Mouse (Mus musculus) cerebellum, postnatal 14 days (tissue): Measurements from ENCODE around the gene Tbx21.

Experiments
- DNase-seq, 2 experiments: peaks; one replicate each; pipeline ENCODE4 v3.0.0; 2021; ENCODE audit warnings: mixed read lengths in 2 of 2

The Tbx21 gene

DNA sequence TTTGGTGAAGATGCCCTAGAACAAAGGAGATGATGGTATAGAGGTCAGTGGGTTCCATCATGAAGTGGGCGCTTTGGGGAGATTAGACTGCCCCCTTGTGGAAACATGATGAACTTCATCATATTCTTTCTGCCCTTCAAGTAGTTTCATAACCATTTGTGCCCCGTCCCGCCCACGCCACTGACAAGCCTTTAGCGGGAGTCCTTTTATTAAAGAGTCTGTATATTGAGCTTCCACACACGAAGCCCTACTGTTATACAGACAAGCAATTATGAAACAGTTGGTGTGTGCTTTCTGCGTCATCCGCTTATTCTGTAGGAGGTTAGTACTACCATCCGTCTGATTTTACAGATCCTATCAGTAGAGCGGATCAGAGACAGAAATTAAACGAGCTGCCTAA, 32.2 kb downstream of the Tbx21 start:
- peak; percentile 67 to 69 for DNase-seq

DNA sequence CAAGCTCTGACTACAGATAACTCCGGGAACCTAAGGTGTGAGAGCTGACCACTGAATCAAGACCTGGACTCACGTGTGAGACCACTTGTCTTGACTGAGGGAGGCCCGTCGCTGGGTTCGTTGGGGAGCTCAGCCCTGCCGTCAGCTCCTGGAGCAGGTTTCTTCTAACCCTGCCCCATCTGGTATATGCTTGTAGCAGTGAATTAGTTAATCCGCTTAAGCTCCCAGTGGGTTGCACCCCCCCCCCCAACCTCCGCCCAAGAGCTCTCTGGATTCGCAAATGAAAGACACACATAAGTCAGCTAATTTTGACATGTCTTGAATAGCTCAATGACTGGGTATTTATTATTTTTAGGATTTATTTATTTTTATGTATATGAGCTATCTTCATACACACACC, 34.8 kb downstream of the Tbx21 start:
- DNase-seq, result no peak

GRCm38 (mm10) chr11:97078751-97079150, 36.4 kb downstream of the Tbx21 start:
- DNase-seq, result no peak

- DNase-seq, result no peak
Measured at GRCm38 (mm10) chr11:97074235-97074634, 40.9 kb downstream of the Tbx21 start.

GRCm38 (mm10) chr11:97072533-97072932, 42.6 kb downstream of the Tbx21 start:
- peak; percentile 75 to 76 for DNase-seq

DNA sequence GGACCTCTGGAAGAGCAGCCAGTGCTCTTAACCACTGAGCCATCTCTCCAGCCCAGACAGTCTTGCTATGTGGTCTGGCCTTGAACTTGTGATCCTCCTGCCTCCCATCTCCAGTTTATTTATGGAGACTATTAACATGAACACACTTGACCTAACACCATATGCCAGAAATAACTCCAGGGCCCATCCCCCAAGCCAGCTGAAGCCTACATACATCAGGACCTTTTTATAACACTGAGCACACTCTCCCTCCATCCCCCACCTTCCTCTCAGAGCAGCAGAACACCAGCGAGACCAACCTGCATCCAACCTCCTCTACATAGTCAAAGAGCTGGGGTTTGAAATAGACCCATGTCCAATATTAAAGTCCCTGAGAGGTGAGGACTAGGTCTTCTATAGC, 44.0 kb downstream of the Tbx21 start:
- no peak for DNase-seq

DNA sequence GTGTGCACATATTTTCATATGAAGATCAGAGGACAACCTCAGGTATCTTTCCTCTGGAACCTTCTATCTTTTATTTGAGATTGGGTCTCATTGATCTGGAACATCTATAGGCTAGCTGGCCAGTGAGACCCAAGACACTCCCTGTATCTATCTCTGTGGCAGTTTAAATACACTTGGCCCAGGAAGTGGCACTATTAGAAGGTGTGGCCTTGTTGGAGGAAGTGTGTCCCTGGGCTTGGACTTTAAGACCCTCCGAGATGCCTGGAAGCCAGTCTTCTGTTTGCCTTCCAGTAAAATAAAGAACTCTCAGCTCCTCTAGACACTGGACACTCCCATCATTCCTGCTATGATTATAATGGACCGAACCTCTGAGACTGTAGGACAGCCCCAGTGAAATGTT, 45.4 kb downstream of the Tbx21 start:
- DNase-seq, result no peak

- peak; percentile 60 to 65 for DNase-seq
Measured at GRCm38 (mm10) chr11:97069333-97069732, 45.8 kb downstream of the Tbx21 start.

DNA sequence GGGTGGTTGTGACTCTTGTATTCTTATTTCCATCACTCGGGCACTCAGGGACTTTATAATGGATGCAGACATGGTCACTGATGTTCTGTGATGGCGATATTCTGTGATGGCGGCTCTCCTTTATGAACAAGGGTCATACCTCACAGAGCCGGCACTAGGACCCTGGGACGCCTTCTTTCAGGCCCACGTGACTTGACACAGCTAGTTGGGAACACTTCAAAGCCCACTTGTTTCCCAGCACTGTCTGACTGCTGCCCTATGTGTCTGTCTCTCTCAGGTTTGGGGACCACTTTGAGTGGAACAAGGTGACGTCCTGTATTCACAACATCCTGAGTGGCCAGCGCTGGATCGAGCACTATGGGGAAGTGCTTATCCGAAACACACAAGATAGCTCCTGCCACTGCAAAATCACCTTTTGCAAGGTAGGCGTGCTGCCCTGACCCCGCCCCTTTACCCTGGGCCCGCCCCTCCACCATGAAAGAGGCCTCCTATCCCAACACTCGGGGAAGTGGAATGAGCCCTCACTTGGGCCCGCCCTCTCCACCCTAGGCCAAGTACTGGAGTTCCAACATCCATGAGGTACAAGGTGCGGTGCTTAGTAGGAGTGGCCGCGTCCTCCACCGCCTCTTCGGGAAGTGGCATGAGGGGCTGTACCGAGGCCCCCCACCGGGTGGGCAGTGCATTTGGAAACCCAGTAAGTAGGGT, 48.3 kb downstream of the Tbx21 start:
- no peak for DNase-seq

- no peak for DNase-seq
Measured at GRCm38 (mm10) chr11:97065538-97066295, 49.4 kb downstream of the Tbx21 start.

GRCm38 (mm10) chr11:97063921-97064295, 51.2 kb downstream of the Tbx21 start:
- no peak for DNase-seq

DNA sequence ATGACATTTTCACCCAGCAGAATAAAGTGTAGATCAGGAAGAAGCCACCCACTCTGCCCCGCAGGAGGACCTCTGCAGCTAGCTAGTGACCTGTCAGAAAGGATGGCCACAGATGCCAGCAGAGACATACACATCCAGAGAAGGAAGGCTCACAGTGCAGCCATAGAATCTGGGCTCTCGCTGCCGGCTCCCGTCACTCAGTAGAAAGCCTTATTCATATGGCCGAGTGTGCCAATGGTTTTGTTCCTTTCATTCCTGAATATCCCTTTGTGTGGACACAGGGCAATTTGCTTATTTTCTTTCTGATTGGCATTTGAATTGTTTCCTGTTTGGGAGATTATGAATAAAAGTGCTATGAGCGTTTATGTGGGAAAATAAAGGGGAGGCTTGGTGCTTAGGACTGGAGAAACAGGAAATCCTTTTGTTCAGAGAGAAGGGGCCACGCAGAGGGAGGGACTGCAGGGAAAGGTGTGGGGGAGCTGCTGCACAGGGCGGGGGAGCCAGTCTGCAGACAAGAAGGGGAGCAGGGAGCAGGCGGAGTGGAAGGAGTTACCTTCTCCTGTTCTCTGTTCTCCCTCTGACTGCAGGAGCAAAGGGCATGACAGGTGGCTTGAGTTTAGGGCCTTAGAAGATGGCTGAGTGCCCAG, 51.7 kb downstream of the Tbx21 start:
- no peak for DNase-seq

GRCm38 (mm10) chr11:97052219-97052646, 62.9 kb downstream of the Tbx21 start:
- DNase-seq, result no peak

DNA sequence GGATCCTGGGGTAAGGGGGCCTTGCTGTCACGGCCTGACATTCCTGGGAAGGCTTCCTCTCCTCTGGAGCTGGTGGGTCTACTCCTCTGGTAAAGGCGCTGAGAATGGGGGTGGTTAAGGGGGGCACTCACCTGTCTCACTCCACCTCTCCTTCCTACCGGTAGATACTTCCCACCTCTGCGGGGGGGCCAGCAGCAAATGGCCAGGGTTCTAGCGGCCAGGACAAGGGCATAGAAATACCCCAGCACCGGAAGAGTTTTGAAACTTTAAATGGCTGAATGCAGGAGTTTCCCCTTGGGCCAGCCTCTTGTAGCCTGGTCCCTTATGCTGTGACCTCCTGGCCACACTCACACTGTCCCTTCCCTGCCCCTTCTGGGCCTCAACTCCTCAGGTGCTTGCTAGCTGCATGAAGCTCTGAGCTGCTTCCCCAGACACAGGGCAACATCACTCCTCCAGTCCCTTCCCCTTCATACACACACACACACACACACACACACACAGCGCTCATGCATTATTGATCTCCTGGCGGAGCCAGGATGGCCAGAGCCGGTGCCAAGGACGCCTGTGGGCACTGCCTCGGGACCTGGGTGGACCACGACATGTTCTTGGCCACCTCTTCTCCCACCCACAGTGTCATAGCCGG, 64.1 kb downstream of the Tbx21 start:
- DNase-seq, result peak; percentile 36 to 55

DNA sequence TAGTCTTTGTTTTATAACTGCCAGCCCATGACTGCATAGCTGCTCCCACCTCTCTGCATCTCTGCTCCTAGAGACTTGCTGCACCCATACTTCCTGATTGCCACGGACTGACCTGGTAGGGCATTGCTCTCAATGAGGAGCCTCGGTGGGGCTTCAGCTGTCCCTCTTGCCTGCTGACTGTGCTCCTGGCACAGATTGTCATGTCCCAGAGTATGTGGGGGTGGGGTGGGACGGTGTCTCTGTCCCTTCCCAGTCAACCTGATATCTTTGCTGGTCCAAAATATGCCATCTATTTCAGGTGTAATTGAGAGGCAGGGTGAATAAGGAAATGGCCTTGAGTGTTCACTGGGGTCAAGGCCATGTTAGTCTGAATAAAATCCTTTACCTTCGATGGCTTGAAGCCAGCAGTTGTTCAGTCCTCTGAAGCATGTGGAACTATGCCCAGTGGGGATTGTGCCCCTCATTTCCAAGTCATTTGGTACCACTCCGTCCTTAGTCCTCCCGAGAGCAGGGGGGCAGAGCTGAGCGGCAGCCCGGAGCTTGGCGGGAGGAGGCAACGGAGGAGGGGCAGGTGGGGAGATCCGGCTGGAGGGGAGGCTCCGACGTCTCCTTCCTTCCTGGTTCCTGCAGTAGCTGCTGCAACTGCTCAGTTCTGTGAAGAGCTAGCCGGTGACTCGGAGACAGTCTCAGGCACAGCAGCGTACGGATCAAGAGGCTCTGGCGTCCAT, 64.8 kb downstream of the Tbx21 start, which contains the start of gene Osbpl7:
Gene Osbpl7, plus strand, starts transcription at position 413 of the 728 bp plus-strand sequence.
- peak; percentile 82 to 86 for DNase-seq

- DNase-seq, result no peak
Measured at GRCm38 (mm10) chr11:97049492-97050085, 65.5 kb downstream of the Tbx21 start.

- no peak for DNase-seq
Measured at GRCm38 (mm10) chr11:97048090-97048650, 67.0 kb downstream of the Tbx21 start.
